Mouse (Mus musculus) thymus, postnatal 36 days (tissue): ENCODE data around the gene Cntnap1.
A peak's percentile ranks its signal among the peaks of the same experiment; 100 is the strongest.

Experiments
- DNase-seq, 2 experiments: peaks; one replicate each; pipeline ENCODE4 v3.0.0; 2022; ENCODE audit warnings: mixed read lengths in 2 of 2

The Cntnap1 gene

GRCm38 (mm10) chr11:101224337-101224736, 54.0 kb downstream of the Cntnap1 start:
- DNase-seq: no peak

DNA sequence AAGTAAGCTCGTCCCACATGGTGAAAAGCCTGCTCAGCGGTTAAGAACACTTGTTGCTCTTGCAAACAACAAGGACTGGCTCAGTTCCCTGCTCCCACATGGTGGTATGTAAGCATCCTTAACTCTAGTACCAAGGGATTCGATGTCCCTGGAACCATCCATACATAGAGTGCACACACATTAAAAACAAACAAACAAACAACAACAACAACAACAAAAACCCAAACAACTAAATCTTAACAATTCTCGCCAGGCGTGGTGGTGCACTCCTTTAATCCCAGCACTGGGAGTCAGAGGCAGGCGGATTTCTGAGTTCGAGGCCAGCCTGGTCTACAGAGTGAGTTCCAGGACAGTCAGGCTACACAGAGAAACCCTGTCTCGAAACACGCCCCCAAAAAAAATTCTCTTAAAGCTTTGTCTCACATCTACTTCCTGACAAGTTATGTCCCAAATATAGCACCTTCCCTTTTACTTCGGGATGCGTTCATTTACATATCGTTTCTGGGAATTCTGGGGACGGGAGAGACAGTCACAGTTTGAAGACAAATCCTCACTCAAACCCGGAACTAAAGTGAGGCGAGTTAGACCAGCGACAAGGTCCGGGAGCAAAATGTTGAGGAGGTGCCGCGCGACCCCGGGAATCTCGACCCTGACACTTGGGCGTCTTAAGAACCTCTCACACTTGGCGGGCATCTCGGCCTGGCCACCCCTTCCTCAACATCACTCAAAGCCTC, 55.2 kb downstream of the Cntnap1 start:
- no peak for DNase-seq

DNA sequence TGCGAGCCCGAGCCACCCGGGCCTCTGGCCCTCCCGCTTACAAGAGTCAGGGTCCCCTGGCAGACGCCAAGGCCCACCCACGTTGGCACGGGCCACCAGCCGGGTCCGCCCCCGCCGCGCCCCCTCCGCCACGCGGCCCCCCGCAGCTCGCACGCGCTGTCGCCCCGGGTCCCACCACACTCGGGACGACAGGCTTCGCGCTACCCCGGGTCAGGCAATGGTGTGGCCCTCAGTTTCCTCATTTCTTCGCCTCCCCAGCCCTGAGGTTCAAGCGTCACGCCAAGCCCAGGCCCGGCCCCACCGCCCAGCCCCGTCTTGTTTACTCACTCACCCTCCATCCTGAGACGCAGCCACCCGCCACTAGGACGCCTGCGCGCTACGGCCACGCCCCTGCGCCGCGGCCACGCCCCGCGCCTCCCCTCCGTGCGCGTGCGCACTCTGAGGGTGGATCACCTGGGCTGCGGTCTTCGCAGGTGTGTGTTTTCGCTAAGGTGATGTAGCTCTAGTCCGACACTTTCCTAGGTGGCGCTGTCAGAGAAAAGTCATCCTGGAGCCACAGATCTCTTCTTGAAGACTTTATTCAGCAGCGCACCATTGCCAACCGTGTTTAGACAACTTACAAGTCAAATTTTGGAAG, 55.9 kb downstream of the Cntnap1 start, which contains the start of gene Ezh1:
TSS of gene Ezh1 (minus strand) at position 399 of the 637 bp plus-strand sequence.
- DNase-seq: peak; percentile 92 to 94

GRCm38 (mm10) chr11:101229361-101229900, 59.1 kb downstream of the Cntnap1 start:
- DNase-seq: no peak

GRCm38 (mm10) chr11:101230061-101230511, 59.8 kb downstream of the Cntnap1 start:
- DNase-seq: no peak

GRCm38 (mm10) chr11:101230526-101230925, 60.2 kb downstream of the Cntnap1 start:
- no peak for DNase-seq

- no peak for DNase-seq
Measured at GRCm38 (mm10) chr11:101230991-101231871, 60.9 kb downstream of the Cntnap1 start.

- no peak for DNase-seq
Measured at GRCm38 (mm10) chr11:101232010-101232839, 61.9 kb downstream of the Cntnap1 start.

DNA sequence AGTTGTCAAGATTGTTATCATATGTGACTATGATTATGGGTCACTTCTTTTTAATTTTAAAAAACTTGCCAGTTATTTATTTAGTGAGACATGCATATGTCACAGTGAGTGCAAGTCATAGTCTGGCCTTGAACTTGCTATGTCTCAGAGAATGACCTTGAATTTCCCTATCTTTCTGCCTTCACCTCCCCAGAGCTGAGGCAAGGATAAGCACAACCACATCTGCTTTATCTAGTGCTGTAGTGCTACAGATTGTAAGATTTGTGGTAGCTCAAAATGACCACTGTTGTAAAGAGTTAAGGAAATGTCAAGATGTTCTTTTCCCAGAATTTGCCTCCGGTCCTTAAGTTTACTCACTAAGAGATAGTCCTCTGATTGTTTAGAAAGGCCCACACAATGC, 62.9 kb downstream of the Cntnap1 start:
- DNase-seq: no peak

- no peak for DNase-seq
Measured at GRCm38 (mm10) chr11:101234124-101234523, 63.8 kb downstream of the Cntnap1 start.

- DNase-seq: no peak
Measured at GRCm38 (mm10) chr11:101235429-101235828, 65.1 kb downstream of the Cntnap1 start.

DNA sequence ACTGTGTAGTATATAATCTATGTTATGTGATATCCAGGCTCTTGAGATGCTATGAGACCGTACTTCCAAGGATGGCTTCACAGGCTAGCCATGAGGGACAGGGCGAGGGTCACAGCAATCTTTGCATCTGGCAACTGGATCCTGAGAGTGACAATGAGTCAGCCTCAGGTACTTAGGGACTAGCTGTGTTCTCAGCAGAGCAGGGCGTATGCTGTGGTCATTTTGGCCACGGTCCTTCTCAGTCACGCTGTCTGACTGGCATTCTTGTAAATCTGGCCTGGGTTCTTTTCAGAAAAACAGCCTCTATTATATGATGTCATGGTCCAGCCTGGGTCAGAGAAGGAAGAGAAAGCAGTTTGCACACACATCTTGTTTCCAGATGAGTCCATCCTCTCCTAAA, 66.5 kb downstream of the Cntnap1 start:
- no peak for DNase-seq

DNA sequence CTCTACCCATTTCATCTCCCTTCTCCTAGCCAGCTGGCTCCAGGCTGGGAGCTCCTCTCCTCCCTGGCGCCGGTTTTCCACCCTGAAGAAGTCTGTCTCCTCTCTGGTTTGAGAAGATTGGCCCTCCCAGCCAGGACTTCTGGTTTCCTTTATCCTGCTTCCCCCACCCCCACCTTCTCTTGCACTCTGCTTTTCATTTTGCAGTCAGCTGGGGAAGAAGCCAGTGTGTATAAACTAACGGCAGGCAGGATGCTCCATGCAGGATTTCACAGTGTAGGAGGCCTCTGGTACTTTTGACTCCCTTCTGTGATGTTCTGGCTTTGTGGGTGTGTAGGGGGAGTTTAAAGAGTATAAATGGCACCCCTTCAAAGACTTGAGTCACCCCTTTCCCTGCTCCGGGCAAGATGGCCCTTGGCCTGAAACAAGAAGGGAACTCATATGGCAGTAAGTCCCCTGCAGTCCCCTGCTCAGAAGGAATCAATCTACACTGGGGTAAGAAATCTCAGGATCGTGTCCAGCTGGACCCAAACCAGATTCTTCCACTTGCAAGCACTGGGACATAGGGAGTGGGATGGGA, 67.8 kb downstream of the Cntnap1 start:
- no peak for DNase-seq
